Mouse (Mus musculus): ENCODE measurements around the gene 5830411N06Rik. TPM values are rescaled to one million over a fixed set of nuclear protein-coding genes. Genes with fewer than 3 reads are reported as not detected.

The 5830411N06Rik gene
- 0.06 TPM in 1 of 2 replicates, not detected in the other for polyA plus RNA-seq (2012; rRNA removed)

DNA sequence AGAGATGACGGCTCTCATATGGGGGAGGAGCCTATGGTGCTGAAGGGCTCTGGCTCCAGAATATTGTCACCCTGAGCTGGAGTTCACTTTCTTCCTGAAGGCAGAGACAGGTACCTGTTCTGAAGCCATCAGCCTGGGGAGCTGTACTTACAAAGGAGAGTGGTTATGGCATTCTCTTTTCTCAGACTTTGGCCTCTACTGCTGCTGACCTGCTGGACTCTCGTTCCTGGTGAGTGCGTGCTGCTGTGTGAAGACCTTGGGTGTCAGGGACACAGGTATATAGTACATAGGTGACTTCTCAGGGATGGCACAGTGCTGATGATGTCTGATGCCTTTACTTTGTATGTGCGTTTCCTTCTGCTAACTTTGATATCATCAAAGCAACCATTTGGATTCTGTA is at the start of gene 5830411N06Rik:
5830411N06Rik (plus strand) TSS at position 69 of the 400 bp plus-strand sequence.

DNA sequence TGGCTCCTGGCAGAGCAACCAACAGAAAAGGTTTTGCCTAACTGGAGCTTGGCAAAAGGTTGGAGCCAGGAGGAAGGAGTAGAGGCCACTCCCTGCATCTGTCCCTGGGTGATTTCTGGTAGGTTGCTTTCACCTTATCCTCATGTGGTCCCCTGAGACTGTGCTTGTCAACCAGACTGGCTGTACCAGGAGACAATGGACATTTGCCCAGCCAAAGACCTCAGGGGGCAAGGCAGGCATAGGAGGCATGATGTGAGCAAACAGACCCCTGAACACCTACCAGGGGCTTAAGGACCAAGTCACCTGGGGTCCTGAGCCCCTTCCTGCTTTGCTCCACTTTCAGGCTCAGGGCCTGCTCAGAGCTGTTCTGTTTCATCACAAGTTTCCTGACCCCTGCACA is 41.2 kb upstream of the 5830411N06Rik start, which contains the start of gene Olfr524:
Olfr524 (minus strand) TSS at position 101 of the 400 bp plus-strand sequence.

DNA sequence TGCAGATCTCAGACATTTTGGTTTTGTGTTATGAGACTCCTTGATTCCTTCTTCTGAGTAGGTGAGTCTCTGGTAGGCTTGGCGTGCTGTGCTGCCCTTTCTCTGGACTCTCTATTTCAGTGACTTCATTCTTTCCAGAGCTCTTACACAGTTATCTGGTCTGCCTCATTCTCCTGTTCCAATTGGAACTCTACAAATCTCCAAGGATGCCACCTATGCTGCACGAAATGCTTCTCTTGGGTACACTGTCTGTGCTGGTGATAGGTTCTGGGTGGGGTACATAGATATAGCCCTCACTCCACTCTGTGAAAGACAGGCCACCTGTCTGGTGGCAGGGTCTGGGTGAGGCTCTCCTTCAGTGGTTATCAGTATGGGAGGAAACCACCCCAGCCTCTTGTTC is 29.1 kb upstream of the 5830411N06Rik start, which contains the start of gene Cd163l1:
Cd163l1 (plus strand) TSS at position 301 of the 400 bp plus-strand sequence.

DNA sequence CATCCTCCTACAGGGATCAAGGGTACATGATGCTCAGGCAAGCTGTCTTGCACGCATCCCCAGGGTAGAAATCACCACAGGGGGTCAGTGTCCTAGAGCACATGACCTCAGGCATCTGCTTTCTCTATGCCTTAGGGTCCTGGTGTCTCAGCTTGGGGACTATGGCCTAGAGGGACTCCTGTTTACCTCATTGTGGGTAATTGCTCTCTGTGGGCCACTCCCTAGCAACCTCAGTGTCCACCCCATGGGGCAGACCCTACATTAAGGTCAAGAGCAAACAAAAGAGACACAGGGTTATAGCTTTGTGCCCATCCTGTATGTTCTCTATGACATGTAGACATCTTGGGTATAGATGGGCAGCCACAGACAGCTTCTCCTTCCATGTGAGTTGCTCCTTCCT is 73.5 kb downstream of the 5830411N06Rik start, which contains the start of gene Olfr525:
Olfr525 (plus strand) TSS at position 301 of the 400 bp plus-strand sequence.

DNA sequence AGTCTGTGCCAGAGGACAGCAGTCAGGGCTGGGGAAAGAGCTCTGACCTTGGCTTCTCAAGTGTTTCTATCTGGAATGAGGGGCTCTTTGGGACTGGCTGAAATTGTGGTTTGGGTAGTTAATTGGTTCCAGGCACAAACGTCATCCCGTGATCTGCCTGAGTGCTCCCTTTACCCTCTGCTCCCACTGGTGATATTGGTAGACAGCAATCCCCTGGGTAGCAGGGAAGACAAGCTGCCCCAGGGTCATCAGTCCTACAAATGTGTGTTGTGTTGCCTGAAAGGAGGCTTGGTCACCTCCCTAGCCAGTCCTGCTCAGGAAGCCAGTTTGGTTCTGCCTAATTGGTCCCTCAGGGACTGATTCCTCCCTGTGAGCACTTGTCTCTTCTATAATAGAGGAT is 86.6 kb downstream of the 5830411N06Rik start, which contains the start of gene Olfr527:
Olfr527 (plus strand) TSS at position 301 of the 400 bp plus-strand sequence.

Other genes starting within 250 kb of the 5830411N06Rik start
- gene Zfp511, start 210.9 kb upstream of the 5830411N06Rik start, polyA plus RNA-seq (2012; rRNA removed) = 66.3 and 117 TPM in 2 replicates
- 36.3 and 43.5 TPM in 2 replicates for gene Tubgcp2, start 210.6 kb upstream of the 5830411N06Rik start, polyA plus RNA-seq (2012; rRNA removed)
- gene Msx3, start 198.2 kb upstream of the 5830411N06Rik start, polyA plus RNA-seq (2012; rRNA removed) = 1.1 and 1.6 TPM in 2 replicates
- 41.3 and 47.0 TPM in 2 replicates for gene Caly, start 164.7 kb upstream of the 5830411N06Rik start, polyA plus RNA-seq (2012; rRNA removed)
- gene Prap1, start 153.9 kb upstream of the 5830411N06Rik start, polyA plus RNA-seq (2012; rRNA removed) = 26.7 and 333 TPM in 2 replicates
- 71.6 and 73.8 TPM in 2 replicates for gene Fuom, start 144.8 kb upstream of the 5830411N06Rik start, polyA plus RNA-seq (2012; rRNA removed)
- gene Paox, start 131.5 kb upstream of the 5830411N06Rik start, polyA plus RNA-seq (2012; rRNA removed) = 14.5 and 23.8 TPM in 2 replicates
- 113 and 126 TPM in 2 replicates for gene Echs1, start 130.8 kb upstream of the 5830411N06Rik start, polyA plus RNA-seq (2012; rRNA removed)
- 24.4 and 25.1 TPM in 2 replicates for gene Mtg1, start 109.7 kb upstream of the 5830411N06Rik start, polyA plus RNA-seq (2012; rRNA removed)
- 2.7 and 2.9 TPM in 2 replicates for gene Sprn, start 92.4 kb upstream of the 5830411N06Rik start, polyA plus RNA-seq (2012; rRNA removed)
- gene Olfr522, start 82.5 kb upstream of the 5830411N06Rik start, polyA plus RNA-seq (2012; rRNA removed) = not detected in 2 replicates
- not detected in 2 replicates for gene Olfr523, start 74.1 kb upstream of the 5830411N06Rik start, polyA plus RNA-seq (2012; rRNA removed)
- gene Olfr524, start 41.3 kb upstream of the 5830411N06Rik start, polyA plus RNA-seq (2012; rRNA removed) = not detected in 2 replicates
- gene Cd163l1, start 29.0 kb upstream of the 5830411N06Rik start, polyA plus RNA-seq (2012; rRNA removed) = 0.94 and 1.0 TPM in 2 replicates
- not detected in 2 replicates for gene Olfr525, start 73.6 kb downstream of the 5830411N06Rik start, polyA plus RNA-seq (2012; rRNA removed)
- gene Olfr527, start 86.7 kb downstream of the 5830411N06Rik start, polyA plus RNA-seq (2012; rRNA removed) = not detected in 2 replicates
- gene Olfr60, start 114.4 kb downstream of the 5830411N06Rik start, polyA plus RNA-seq (2012; rRNA removed) = 0.17 TPM in 1 of 2 replicates, not detected in the other
- gene Olfr530, start 129.0 kb downstream of the 5830411N06Rik start, polyA plus RNA-seq (2012; rRNA removed) = not detected in 2 replicates
- not detected in 2 replicates for gene Olfr531, start 155.6 kb downstream of the 5830411N06Rik start, polyA plus RNA-seq (2012; rRNA removed)
- gene Olfr532, start 174.4 kb downstream of the 5830411N06Rik start, polyA plus RNA-seq (2012; rRNA removed) = not detected in 2 replicates
- not detected in 2 replicates for gene Olfr533, start 216.1 kb downstream of the 5830411N06Rik start, polyA plus RNA-seq (2012; rRNA removed)
- gene Olfr535, start 236.9 kb downstream of the 5830411N06Rik start, polyA plus RNA-seq (2012; rRNA removed) = not detected in 2 replicates